Mouse (Mus musculus): ENCODE data around the gene 2210407C18Rik. TPM values are rescaled to one million over a fixed set of nuclear protein-coding genes. Genes with fewer than 3 reads are reported as not detected.

Gene 2210407C18Rik
- total RNA-seq, 4 experiments from 2014 or later: not detected

GRCm38 (mm10) chr11:58602800-58603560, 12.9 kb downstream of the 2210407C18Rik start:
- DNase-seq (ENCODE audit: low spot score in 2 of 2): no peak

- no peak for DNase-seq (ENCODE audit: low spot score in 2 of 2)
These were observed 13.8 kb downstream of the 2210407C18Rik start for GRCm38 (mm10) chr11:58602062-58602461.

- DNase-seq (ENCODE audit: low spot score in 2 of 2): no peak
These were observed 18.0 kb downstream of the 2210407C18Rik start for GRCm38 (mm10) chr11:58597837-58598236.

- DNase-seq (ENCODE audit: low spot score in 2 of 2): no peak
These were observed 21.1 kb downstream of the 2210407C18Rik start, which contains the start of gene Olfr324 for GRCm38 (mm10) chr11:58594814-58595213. TSS of gene Olfr324 (plus strand) at chr11:58595114.

- no peak for DNase-seq (ENCODE audit: low spot score in 2 of 2)
These were observed 27.1 kb downstream of the 2210407C18Rik start for GRCm38 (mm10) chr11:58588620-58589250.

- DNase-seq (ENCODE audit: low spot score in 2 of 2): peak in 1 of 2 experiments; percentile 15
These were observed 28.0 kb downstream of the 2210407C18Rik start for GRCm38 (mm10) chr11:58587898-58588348.

GRCm38 (mm10) chr11:58578636-58579035, 37.2 kb downstream of the 2210407C18Rik start:
- DNase-seq (ENCODE audit: low spot score in 2 of 2): no peak

- DNase-seq (ENCODE audit: low spot score in 2 of 2): no peak
These were observed 38.4 kb downstream of the 2210407C18Rik start, which contains the start of gene Olfr325 for GRCm38 (mm10) chr11:58577430-58577829. TSS of gene Olfr325 (plus strand) at chr11:58577730.

- DNase-seq (ENCODE audit: low spot score in 2 of 2): no peak
These were observed 45.5 kb downstream of the 2210407C18Rik start, which contains the start of gene Olfr224 for GRCm38 (mm10) chr11:58570405-58570804. TSS of gene Olfr224 (minus strand) at chr11:58570553.

Other genes with a start within 250 kb of the 2210407C18Rik start
- not detected for gene Lypd8, start 237.0 kb downstream of the 2210407C18Rik start, total RNA-seq (2022)
- not detected for gene 1810065E05Rik, start 195.0 kb downstream of the 2210407C18Rik start, total RNA-seq (2022)
- gene Gm12253, start 183.5 kb downstream of the 2210407C18Rik start, total RNA-seq (2022): not detected
- not detected for gene Lypd9, start 163.2 kb downstream of the 2210407C18Rik start, total RNA-seq (2022)
- gene Olfr30, start 153.8 kb downstream of the 2210407C18Rik start, total RNA-seq (2022): not detected
- gene Olfr332, start 123.5 kb downstream of the 2210407C18Rik start, total RNA-seq (2022): not detected
- gene Olfr331, start 113.5 kb downstream of the 2210407C18Rik start, total RNA-seq (2022): not detected
- gene Olfr330, start 81.2 kb downstream of the 2210407C18Rik start, total RNA-seq (2022): not detected
- not detected for gene Olfr329-ps, start 69.7 kb downstream of the 2210407C18Rik start, total RNA-seq (2022)
- under 1 TPM in 3 of 4 experiments, not detected in 1; 0.14 to 0.25 (median 0.17) TPM for gene Olfr328, start 60.4 kb downstream of the 2210407C18Rik start, total RNA-seq (2022)
- gene Olfr224, start 45.5 kb downstream of the 2210407C18Rik start, total RNA-seq (2022): not detected
- gene Olfr325, start 38.3 kb downstream of the 2210407C18Rik start, total RNA-seq (2022): not detected
- not detected for gene Olfr324, start 21.0 kb downstream of the 2210407C18Rik start, total RNA-seq (2022)
- gene Olfr323, start 14.4 kb upstream of the 2210407C18Rik start, total RNA-seq (2022): not detected
- not detected for gene Trim58, start 24.4 kb upstream of the 2210407C18Rik start, total RNA-seq (2022)
- gene Olfr322, start 42.7 kb upstream of the 2210407C18Rik start, total RNA-seq (2022): not detected
- gene Olfr320, start 65.0 kb upstream of the 2210407C18Rik start, total RNA-seq (2022): not detected
- not detected for gene Olfr319, start 83.1 kb upstream of the 2210407C18Rik start, total RNA-seq (2022)
- gene Olfr318, start 107.9 kb upstream of the 2210407C18Rik start, total RNA-seq (2022): under 1 TPM in 3 of 4 experiments, not detected in 1; 0.09 to 0.13 (median 0.11) TPM
- gene Olfr317, start 123.1 kb upstream of the 2210407C18Rik start, total RNA-seq (2022): under 1 TPM in 2 of 4 experiments, not detected in 2; 0.35 to 0.44 TPM
- 1 to 10 TPM; 1.3 to 2.0 (median 1.7) TPM for gene Olfr316, start 136.7 kb upstream of the 2210407C18Rik start, total RNA-seq (2022)
- gene Olfr315, start 157.1 kb upstream of the 2210407C18Rik start, total RNA-seq (2022): not detected
- gene Olfr314, start 166.9 kb upstream of the 2210407C18Rik start, total RNA-seq (2022): not detected
- gene Fam183b, start 185.9 kb upstream of the 2210407C18Rik start, total RNA-seq (2022): 1 to 10 TPM; 1.1 to 3.5 (median 1.6) TPM
- gene Olfr313, start 198.9 kb upstream of the 2210407C18Rik start, total RNA-seq (2022): not detected
- gene Olfr312, start 213.2 kb upstream of the 2210407C18Rik start, total RNA-seq (2022): not detected
- gene Olfr311, start 223.2 kb upstream of the 2210407C18Rik start, total RNA-seq (2022): not detected
- gene Gm12258, start 231.1 kb upstream of the 2210407C18Rik start, total RNA-seq (2022): 10 to 100 TPM; 15.6 to 19.3 (median 17.8) TPM

All from left cerebral cortex, adult 8-10 months (tissue).